Mouse (Mus musculus) CH12.LX (cell line): ENCODE data around the gene Upp2.

Experiments used
- CHD2 ChIP-seq: IDR thresholded peaks from 2 replicates; pipeline ENCODE4 v1.6.1; 2011; ENCODE audit warnings: low read length, improper control_type of control experiment
- CTCF ChIP-seq, 2 experiments: IDR thresholded peaks in 1 of 2; conservative IDR thresholded peaks in 1 of 2; 2 replicates each; pipeline ENCODE4 v1.5.1; 2011 to 2012; ENCODE audit warnings: low read depth in 2 of 2, low read length in 2 of 2, improper control_type of control experiment in 1 of 2, inconsistent platforms in 1 of 2, mild to moderate bottlenecking in 1 of 2, moderate library complexity in 1 of 2
- MAFK ChIP-seq: IDR thresholded peaks from 2 replicates; pipeline ENCODE4 v1.6.1; 2011; ENCODE audit warnings: low read length, improper control_type of control experiment; ENCODE audit not compliant: insufficient replicate concordance
- POLR2A ChIP-seq: IDR thresholded peaks from 2 replicates; pipeline ENCODE4 v1.6.1; 2011; ENCODE audit warnings: low read depth, mild to moderate bottlenecking, improper control_type of control experiment, low read length
- UBTF ChIP-seq: IDR thresholded peaks from 2 replicates; pipeline ENCODE4 v1.6.1; 2012; ENCODE audit warnings: low read depth, mild to moderate bottlenecking, inconsistent platforms, low read length, improper control_type of control experiment, moderate library complexity
- USF1 ChIP-seq: IDR thresholded peaks from 2 replicates; pipeline ENCODE4 v1.6.1; 2014; ENCODE audit warnings: low read depth, mild to moderate bottlenecking, inconsistent platforms, low read length, improper control_type of control experiment
- ZMIZ1 ChIP-seq: IDR thresholded peaks from 2 replicates; pipeline ENCODE4 v1.6.1; 2012; ENCODE audit warnings: low read depth, mild to moderate bottlenecking, inconsistent platforms, low read length, improper control_type of control experiment

DNA sequence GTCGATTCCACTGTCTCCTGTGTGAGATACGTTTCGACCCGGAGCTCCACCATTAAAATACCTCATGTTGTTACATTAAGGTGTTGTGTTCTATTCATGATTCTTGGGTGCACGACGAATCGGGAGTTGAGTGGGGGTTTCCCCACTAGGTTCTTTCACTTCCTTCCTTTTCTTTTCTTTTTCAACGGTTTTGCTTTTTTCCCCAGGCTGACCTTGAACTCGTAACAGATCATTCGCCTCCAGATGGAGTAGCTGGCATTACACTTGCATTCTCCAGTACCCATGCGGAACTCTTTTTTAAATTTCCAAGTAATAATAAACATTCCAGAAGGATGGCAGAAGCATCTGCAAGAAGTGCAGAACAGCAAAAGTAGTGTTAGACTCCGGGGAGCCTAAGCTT, 58.1 kb downstream of the Upp2 start:
- no peak for TF ChIP-seq CHD2
- no peak for TF ChIP-seq UBTF
- no peak for TF ChIP-seq POLR2A
- no peak for TF ChIP-seq CTCF (conservative IDR thresholded peaks at IDR 0.05 in 1 of 2, IDR thresholded peaks at IDR 0.05 in 1 of 2; ENCODE audit: low read depth in 2 of 2, low read length in 2 of 2)
- no peak for TF ChIP-seq MAFK
- TF ChIP-seq ZMIZ1: no peak
- no peak for TF ChIP-seq USF1
